Mouse (Mus musculus): Measurements from ENCODE around the gene Rngtt. TPM values are rescaled to one million over a fixed set of nuclear protein-coding genes. Genes with fewer than 3 reads are reported as not detected.

The Rngtt gene
- total RNA-seq, 2 experiments from 2014 or later = 27.5 to 34.1 TPM

- DNase-seq (ENCODE audit: low spot score in 2 of 2) = no peak
Measured at GRCm38 (mm10) chr4:33513421-33513820, 203.3 kb downstream of the Rngtt start.

DNA sequence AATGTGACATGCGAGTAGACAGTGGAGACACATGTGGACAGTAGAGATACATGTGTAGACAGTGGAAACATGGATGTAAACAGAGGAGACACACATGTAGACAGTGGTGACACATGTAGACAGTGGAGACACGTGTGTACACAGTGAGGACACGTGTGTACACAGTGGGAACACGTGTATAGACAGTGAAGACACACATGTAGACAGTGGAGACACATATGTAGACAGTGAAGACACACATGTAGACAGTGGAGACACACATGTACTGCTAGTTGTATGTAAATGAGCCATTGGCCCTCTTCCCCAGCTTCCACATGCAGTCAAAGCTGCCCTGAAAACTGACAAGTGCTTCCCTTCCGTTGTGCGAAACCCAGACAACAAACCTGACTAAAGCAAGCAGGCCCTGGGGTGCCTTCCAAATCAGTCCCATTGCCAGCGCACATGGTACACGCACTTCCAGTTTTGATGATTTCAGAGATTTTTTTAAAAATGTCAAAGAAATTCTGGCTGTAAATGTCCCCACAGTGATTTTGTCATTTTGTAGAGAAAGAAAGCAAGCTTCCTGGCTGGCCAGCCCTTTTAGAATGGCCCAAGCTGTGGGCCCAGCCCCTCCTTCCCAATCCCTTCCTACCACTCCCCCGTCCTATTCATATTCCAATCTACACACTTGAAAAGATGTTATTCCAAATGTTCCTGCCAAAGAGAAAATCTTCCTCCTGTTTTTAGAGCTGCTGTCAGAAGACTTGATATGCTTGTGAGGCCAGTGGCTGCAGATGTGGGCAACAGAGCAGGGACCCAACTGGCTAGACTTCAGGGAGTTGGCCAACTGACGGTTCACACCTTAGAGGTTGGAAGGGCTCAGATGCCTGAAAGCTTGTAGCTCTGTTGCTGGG lies 204.2 kb downstream of the Rngtt start:
- peak; percentile 48 to 67 for DNase-seq (ENCODE audit: low spot score in 2 of 2)

DNA sequence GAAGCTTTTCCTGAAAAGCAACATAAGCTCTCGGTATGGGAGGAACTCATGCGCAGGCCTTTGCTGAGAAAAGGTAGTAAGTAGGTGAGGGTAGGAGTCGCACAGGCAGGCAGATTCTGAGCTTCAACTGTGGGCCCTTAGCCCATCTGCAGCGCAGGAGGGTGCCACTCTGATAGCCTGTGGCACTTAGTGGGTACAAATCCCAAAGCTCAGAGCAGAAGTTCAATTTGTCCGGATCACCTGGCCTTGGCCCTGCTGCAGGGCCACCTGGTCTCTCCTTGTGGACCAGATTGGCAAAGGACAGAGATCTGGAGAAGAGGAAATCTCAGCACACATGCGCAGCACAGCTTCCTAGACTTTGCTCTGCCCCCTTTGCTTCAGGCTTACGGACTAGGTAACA lies 210.1 kb downstream of the Rngtt start:
- no peak for DNase-seq (ENCODE audit: low spot score in 2 of 2)

DNA sequence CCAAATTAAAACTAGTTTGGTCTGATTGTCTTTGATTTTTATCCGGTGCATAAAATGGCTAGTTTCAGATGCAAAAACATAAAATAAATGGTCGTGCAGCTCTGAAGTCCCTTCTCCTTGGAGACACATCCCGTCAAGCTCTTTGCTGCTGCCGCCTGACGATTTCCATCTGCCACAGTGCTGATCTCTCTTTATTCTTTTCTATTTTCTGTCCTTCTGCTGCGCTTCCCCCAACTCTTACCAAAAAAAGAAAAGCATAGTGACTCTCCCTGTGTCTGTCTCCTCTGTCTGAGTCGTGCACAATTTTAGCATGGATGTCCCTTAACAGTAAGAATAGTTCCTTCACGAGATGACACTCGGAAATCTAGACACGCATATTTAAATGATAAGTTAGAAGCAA lies 210.8 kb downstream of the Rngtt start:
- DNase-seq (ENCODE audit: low spot score in 2 of 2) = peak in 1 of 2 experiments; percentile 59

DNA sequence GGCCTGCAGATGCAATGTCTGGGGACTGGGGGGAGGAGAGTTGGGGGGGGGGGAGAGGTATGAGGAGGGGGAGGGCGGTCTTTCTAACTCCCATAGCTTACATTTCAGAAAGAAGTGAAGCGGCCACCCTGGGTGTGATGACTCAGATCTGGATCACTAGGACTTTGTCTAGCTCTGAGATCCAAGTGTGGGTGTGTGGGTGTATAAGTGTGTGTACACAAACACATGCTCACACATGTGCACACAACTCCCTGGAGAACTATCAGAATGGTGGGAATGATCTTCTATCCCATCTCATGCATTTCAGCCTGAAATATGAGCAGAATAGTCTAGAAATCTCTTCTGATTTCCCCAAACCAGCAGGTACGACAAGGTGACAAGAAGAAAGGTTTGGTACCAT lies 213.7 kb downstream of the Rngtt start:
- no peak for DNase-seq (ENCODE audit: low spot score in 2 of 2)

GRCm38 (mm10) chr4:33524481-33525141 lies 214.5 kb downstream of the Rngtt start:
- peak in 1 of 2 experiments; percentile 73 for DNase-seq (ENCODE audit: low spot score in 2 of 2)

DNA sequence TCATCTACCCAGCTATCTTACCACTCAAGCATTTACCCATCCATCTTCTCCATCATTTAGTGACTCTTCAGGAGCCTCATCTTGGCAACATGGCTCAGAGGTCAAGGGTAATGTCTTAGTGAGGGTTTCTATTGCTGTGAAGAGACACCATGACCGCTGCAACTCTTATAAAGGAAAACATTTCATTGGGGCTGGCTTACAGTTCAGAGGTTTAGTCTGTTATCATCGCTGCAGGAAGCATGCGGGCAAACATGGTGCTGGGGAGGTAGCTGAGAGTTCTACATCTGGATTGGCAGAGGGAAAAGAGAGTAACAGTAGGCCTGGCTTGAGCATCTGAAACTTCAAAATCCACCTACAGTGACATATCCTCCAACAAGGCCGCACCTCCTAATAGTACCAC lies 215.2 kb downstream of the Rngtt start:
- DNase-seq (ENCODE audit: low spot score in 2 of 2) = no peak

DNA sequence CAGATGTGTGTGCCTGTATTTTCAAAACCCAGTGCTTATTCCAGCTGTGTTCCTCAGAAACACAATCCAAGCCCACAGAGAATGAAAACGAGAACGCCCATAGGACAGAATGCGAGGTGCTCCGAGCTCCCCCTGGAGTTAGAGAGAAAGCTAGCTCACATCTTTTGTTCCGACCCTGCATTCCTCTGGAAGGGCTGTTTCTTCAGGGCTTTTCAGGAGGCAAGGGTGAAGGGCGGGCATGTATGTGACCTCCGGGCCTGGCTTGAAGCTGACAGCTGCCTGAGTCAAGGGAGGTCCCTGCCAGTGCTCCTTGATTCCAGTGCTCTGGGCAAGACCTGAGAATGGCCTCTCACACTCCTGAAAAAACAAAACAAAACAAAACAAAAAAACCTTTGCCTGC lies 216.0 kb downstream of the Rngtt start:
- DNase-seq (ENCODE audit: low spot score in 2 of 2) = no peak

DNA sequence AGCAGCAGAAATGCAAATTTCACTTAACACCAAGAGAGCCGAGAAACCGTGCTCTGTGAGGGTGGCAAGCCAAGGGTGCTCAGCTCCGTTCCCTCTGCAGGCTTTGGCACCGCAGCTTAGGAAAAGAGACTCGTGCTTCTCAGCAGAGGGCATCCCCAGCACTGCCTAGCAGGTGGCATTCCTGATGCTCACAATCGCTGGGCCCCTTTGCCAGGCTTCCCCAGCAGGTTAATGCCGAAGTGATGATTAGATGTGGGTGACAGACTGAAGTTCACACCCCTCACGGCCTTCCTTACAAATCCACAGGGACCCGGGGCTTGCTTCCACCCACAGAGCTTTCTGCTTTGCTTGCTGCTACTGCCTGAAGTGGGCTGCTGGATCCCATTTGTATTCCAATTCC lies 216.6 kb downstream of the Rngtt start:
- DNase-seq (ENCODE audit: low spot score in 2 of 2) = peak in 1 of 2 experiments; percentile 51

GRCm38 (mm10) chr4:33532596-33532995 lies 222.5 kb downstream of the Rngtt start:
- DNase-seq (ENCODE audit: low spot score in 2 of 2) = no peak

DNA sequence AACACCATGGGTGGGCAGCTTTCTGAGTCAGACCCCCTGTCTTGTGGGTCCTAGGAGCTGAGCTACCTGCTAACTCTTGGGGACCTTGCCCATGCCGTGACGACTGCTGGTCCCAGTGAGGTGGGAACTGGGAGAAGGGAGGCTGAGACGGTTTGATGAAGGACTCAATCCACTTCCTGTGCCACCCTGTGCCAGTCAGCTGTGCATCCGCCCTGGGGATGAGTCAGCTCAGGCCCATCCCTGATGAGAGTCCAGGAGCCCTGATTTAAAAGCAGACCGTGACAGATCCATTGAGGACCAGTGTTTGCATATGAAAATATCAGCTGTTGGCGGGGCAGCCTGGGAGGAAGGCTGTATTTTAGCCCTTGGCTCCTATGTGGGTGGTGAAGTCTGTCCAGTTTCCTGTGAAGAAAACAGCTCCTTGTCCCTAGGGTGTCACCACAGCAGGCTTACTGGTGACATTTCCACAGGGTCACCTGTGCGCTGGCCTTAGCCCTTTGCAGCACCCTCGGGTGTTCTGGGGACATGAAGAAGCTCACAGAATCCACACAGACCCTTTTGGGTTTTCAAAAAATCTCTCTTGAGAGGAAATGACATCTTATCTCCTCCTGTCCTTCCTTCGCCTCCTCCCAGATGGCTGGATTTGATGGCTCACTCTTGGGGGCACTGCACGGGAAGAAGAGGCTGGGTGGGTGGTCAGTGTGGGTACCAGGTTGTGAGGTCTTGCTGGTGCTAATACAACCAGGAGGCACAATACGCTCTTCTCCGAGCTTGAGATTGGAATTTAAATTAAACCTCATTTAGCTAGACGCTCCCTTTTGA lies 234.9 kb downstream of the Rngtt start:
- DNase-seq (ENCODE audit: low spot score in 2 of 2) = no peak

DNA sequence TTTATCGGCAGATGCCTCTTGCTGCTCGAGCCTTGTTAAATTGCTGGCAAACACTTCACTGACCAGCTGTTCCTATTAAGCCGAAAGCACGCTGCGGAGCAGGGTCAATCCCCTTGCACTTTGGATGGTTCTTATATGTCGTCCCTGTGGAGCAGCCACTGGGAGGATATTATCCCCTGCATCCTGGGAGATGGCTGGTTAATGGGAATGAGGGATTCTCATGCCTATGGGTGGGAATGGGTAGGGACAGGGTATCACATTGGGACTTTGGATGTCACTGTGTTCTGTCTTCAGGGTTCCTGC lies 235.4 kb downstream of the Rngtt start:
- no peak for DNase-seq (ENCODE audit: low spot score in 2 of 2)

DNA sequence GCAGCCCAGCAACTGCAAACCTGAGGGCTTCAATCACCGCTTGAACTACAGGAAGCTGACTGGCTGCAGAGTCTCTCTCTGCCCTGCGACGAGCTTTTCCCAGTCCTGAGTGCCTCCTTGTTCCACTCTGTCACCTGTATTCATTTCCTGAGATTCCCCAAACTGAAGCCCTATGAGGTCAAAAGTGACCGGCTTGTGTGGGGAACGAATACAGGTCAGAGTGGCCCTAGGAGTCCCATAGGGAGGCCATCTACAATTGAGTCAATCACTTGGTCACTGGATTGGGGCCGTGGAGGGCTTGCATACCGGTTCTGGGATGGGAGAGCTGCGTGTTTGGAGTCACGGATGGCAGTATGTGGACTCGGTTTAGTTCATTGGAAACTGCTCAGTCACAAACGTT lies 236.2 kb downstream of the Rngtt start:
- no peak for DNase-seq (ENCODE audit: low spot score in 2 of 2)

- no peak for DNase-seq (ENCODE audit: low spot score in 2 of 2)
Measured at GRCm38 (mm10) chr4:33547315-33547929, 237.3 kb downstream of the Rngtt start.

DNA sequence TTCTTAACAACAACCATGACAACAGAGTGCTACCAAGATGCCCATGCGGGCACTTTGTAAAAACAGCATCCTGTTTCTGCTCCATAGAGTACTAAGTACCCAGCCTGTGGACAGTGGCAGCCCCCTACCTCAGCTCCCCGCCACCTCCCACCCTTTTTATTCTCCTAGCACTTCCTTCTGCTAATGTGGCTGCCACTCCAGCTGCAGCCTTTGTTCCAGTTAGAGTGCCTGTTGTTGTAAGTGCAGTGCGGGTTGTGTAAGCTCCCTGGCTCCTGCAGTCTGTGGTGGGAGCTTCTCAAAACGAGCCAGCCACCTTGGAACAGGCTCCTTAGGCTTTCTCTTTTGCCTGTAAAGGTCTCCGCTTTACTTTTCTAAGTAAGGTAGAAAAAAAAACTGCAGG lies 239.5 kb downstream of the Rngtt start:
- DNase-seq (ENCODE audit: low spot score in 2 of 2) = no peak

Small RNAs within 50 kb of the gene (microRNA-seq; reads per million reads assigned to microRNA genes)
- 0 reads per million in 2 experiments for gene Mir8118

Other genes starting within 250 kb of the Rngtt start
- under 1 TPM; 0.62 to 0.81 TPM for gene Gabrr2, start 247.3 kb upstream of the Rngtt start, total RNA-seq (2021)
- gene Gabrr1, start 177.8 kb upstream of the Rngtt start, total RNA-seq (2021) = under 1 TPM in 1 of 2 experiments, not detected in 1; 0.13 TPM
- 10 to 100 TPM in 1 of 2 experiments, 1 to 10 TPM in 1; 9.5 to 10.1 TPM for gene Pm20d2, start 120.6 kb upstream of the Rngtt start, total RNA-seq (2021)
- gene Srsf12, start 101.3 kb upstream of the Rngtt start, total RNA-seq (2021) = 10 to 100 TPM; 24.2 to 26.5 TPM
- 100 to 1,000 TPM; 160 to 168 TPM for gene Pnrc1, start 20.1 kb upstream of the Rngtt start, total RNA-seq (2021)

Data from layer of hippocampus, adult 18-20 months (tissue).